ENCODE assay signal across 9 mouse cellular contexts in genomic region chr14:116911768-116912167, GRCm38 (mm10). TPM values are rescaled to one million over a fixed set of nuclear protein-coding genes. Genes with fewer than 3 reads are reported as not detected.
"Had no signal": no experiment of that assay in that cellular context is flagged by ENCODE, and none has a peak within 500 bp of the region (broad histone marks: within the 10 kb centered on the region; RNA-seq: fewer than 3 reads in every experiment).

No protein-coding gene starts in this region.

- DNase-seq: lung, adult 18-20 months; lung, embryonic 14.5 days; lung, postnatal 10 days; lung, postnatal 4 days; right cerebral cortex, postnatal 14 days; thymus, adult 2 months; thymus, postnatal 25 days; thymus, postnatal 4 days had no signal

RNA-seq across cellular contexts. Expression of gene Gpc6, which starts 13.3 kb away (rescaled TPM):
- total RNA-seq: monocyte, adult 5-6 weeks had no signal
